Mouse (Mus musculus) cerebellum, adult 2 months (tissue): ENCODE data around the gene Ccdc13.

Experiments used
- CTCF ChIP-seq: fragments of 200-500 bp; IDR thresholded peaks from 2 replicates; pipeline ENCODE4 v1.5.1; 2011; ENCODE audit warnings: low read depth, mild to moderate bottlenecking, control low read depth, low read length, moderate library complexity, borderline replicate concordance; ENCODE audit not compliant: insufficient read depth
- POLR2A ChIP-seq: fragments of 200-500 bp; IDR thresholded peaks from 2 replicates; pipeline ENCODE4 v1.6.1; 2011; ENCODE audit warnings: low read length, control low read depth, borderline replicate concordance; ENCODE audit not compliant: insufficient read depth

DNA sequence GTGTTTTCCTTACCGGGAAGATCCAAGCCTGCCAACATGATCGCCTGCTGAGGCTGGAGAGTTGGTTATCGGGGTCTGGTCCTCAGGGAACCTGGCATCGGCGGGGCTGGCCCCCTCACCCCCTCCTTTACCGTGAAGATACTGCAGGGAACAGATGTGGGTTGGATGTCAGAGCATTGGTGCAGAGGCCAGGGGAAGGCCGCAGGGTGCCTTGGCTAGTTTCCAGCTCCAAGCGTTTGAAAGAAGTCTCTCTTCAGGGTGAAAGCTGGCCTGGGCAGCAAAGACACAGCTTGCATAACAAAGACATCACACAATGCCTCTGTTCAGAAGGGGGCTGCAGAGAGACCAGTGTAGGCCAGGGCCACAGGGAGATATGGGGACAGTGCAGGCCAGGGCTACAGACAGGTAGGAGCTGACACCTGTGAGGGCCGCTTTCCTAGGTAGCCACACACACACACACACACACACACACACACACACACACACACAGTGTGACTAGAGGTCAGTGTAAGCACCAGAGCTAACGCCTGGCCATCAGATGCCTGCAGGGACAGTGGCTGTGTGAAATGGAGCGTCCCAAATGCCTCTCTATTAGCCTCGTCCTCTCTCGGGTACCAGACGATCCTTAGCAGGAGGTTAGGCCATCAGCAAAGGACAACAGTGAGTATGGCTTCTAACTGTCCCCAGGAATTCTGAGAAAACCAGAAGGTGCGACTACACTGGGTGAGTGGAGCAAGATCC lies 29.0 kb downstream of the Ccdc13 start:
- no peak for TF ChIP-seq CTCF
- TF ChIP-seq POLR2A, result no peak
